Mouse (Mus musculus): ENCODE data around the gene Gins3. TPM values are rescaled to one million over a fixed set of nuclear protein-coding genes. Genes with fewer than 3 reads are reported as not detected.

Gins3 gene
- total RNA-seq, 2 experiments from 2014 or later, result 1.2 to 10.5 TPM

DNA sequence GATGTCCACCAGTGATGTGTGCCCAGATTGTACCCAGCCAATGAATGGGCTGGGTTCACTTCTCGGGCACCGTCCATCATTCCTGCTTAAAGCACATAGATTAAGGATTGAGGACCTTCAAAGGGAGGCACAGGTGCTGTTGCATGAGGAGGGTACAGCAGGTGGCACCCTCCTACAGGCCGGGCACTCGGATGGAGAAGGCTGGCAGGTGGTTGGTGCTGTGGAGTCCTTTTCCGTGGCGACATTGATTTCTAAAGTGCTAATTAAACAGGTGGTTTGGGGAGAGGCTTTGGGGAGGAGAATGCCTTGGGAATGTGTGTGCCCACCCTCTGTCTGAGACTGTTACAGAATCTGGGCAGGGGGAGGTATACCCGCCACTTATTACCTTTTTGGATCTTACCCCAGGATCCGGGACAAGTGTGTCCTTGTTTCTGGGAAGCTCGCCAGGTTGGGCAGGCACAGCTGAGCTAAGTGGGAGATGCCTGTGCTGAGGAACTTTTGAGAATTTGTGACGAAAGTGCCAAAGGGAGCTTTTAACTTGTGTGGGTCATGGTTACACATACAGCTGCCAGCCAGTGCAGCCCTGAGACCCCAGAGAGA is 54.9 kb downstream of the Gins3 start:
- ATAC-seq (replicated peaks; ENCODE audit: low FRiP score, poor library complexity, severe bottlenecking), result no peak

GRCm38 (mm10) chr8:95690929-95691541 is 57.8 kb downstream of the Gins3 start:
- no peak for ATAC-seq (replicated peaks; ENCODE audit: low FRiP score, poor library complexity, severe bottlenecking)

DNA sequence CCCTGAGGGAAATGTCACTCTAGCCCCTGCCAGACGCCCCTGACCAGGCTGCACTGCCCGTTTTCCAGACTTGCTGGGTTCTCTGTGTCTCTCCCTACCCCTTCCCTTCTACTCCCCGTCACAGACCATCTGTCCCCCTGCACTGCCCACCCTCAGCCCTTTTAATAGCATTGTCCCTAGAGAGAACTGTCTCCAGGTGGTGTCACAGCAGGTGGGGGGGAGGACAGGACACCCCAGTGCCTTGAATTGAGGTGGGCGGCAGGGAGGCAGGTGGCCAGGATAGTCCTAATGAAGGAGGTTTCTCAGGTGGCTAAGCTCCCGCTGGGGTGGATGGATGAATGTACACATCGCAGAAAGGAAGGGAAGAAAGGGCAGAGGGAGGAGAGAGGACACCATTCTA is 61.4 kb downstream of the Gins3 start:
- no peak for ATAC-seq (replicated peaks; ENCODE audit: low FRiP score, poor library complexity, severe bottlenecking)

Other genes starting within 250 kb of the Gins3 start
- 16.7 and 24.6 TPM in 2 replicates for gene Cfap20, start 198.6 kb upstream of the Gins3 start, total RNA-seq (2015; ENCODE audit: low replicate concordance)
- 3.2 and 11.2 TPM in 2 replicates for gene Cfap20, start 198.6 kb upstream of the Gins3 start, total RNA-seq (2017; ENCODE audit: low replicate concordance)
- gene Csnk2a2, start 143.4 kb upstream of the Gins3 start, total RNA-seq (2015; ENCODE audit: low replicate concordance), result 27.1 and 43.1 TPM in 2 replicates
- 12.3 and 13.0 TPM in 2 replicates for gene Csnk2a2, start 143.4 kb upstream of the Gins3 start, total RNA-seq (2017; ENCODE audit: low replicate concordance)
- not detected in 2 replicates for gene Ccdc113, start 99.4 kb upstream of the Gins3 start, total RNA-seq (2015; ENCODE audit: low replicate concordance)
- not detected in 2 replicates for gene Ccdc113, start 99.4 kb upstream of the Gins3 start, total RNA-seq (2017; ENCODE audit: low replicate concordance)
- gene Prss54, start 57.1 kb upstream of the Gins3 start, total RNA-seq (2015; ENCODE audit: low replicate concordance), result not detected in 2 replicates
- gene Prss54, start 57.1 kb upstream of the Gins3 start, total RNA-seq (2017; ENCODE audit: low replicate concordance), result not detected in 2 replicates
- not detected in 2 replicates for gene Ndrg4, start 43.5 kb downstream of the Gins3 start, total RNA-seq (2015; ENCODE audit: low replicate concordance)
- gene Ndrg4, start 43.5 kb downstream of the Gins3 start, total RNA-seq (2017; ENCODE audit: low replicate concordance), result not detected in 2 replicates
- gene Setd6, start 82.4 kb downstream of the Gins3 start, total RNA-seq (2015; ENCODE audit: low replicate concordance), result 4.6 TPM in 1 of 2 replicates, not detected in the other
- gene Setd6, start 82.4 kb downstream of the Gins3 start, total RNA-seq (2017; ENCODE audit: low replicate concordance), result 1.5 and 7.2 TPM in 2 replicates
- gene Cnot1, start 174.0 kb downstream of the Gins3 start, total RNA-seq (2015; ENCODE audit: low replicate concordance), result 99.7 and 102 TPM in 2 replicates
- gene Cnot1, start 174.0 kb downstream of the Gins3 start, total RNA-seq (2017; ENCODE audit: low replicate concordance), result 68.9 and 87.2 TPM in 2 replicates
- 33.6 and 37.1 TPM in 2 replicates for gene Sap18b, start 191.9 kb downstream of the Gins3 start, total RNA-seq (2015; ENCODE audit: low replicate concordance)
- 40.6 and 56.8 TPM in 2 replicates for gene Sap18b, start 191.9 kb downstream of the Gins3 start, total RNA-seq (2017; ENCODE audit: low replicate concordance)
- 0.38 and 1.3 TPM in 2 replicates for gene Slc38a7, start 220.1 kb downstream of the Gins3 start, total RNA-seq (2015; ENCODE audit: low replicate concordance)
- 0.17 and 0.84 TPM in 2 replicates for gene Slc38a7, start 220.1 kb downstream of the Gins3 start, total RNA-seq (2017; ENCODE audit: low replicate concordance)